Mouse (Mus musculus): ENCODE measurements around the gene Cnga2.

- TF ChIP-seq CTCF (IDR thresholded peaks at IDR 0.05; ENCODE audit: control insufficient read depth, insufficient read depth, insufficient read length) (no peak), USF1 (IDR thresholded peaks at IDR 0.05; ENCODE audit: low read depth) (no peak), MYOD1 (IDR thresholded peaks at IDR 0.05; ENCODE audit: control insufficient read depth, insufficient read length, low read depth) (no peak), MAX (IDR thresholded peaks at IDR 0.05) (no peak), MYOG (IDR thresholded peaks at IDR 0.05; ENCODE audit: control insufficient read depth, extremely low read depth, insufficient read length) (no peak)
Observed at GRCm38 (mm10) chrX:72009930-72010329, 18.3 kb downstream of the Cnga2 start.

Data from C2C12 (cell line).